Mouse (Mus musculus): Measurements from ENCODE around the gene Vps4b. TPM values are rescaled to one million over a fixed set of nuclear protein-coding genes. Genes with fewer than 3 reads are reported as not detected.

Vps4b gene
- total and polyA plus RNA-seq, 3 experiments, result 5.9 to 30.1 (median 29.8) TPM

GRCm38 (mm10) chr1:106750656-106751055 lies 45.9 kb downstream of the Vps4b start:
- intact Hi-C loops (cut with DNase I), result no loop called here
- Histone ChIP-seq H3K27ac (no peak overlapping the region), H3K27me3 (ENCODE audit: control insufficient read depth, insufficient read depth, low read length) (no peaks in the 10 kb centered on the region), H3K79me2 (replicated peaks; ENCODE audit: control insufficient read depth, insufficient read depth, low read length) (0 out of 2 replicates have a peak, but pooled peaks cover 1% of the 10 kb centered on the region), H3K9ac (ENCODE audit: low read depth, low read length) (no peak overlapping the region), H3K4me1 (ENCODE audit: control insufficient read depth, insufficient read depth, low read length) (peaks cover 3% of the 10 kb centered on the region; the same call in 1 of the 2 replicates), H3K4me3 (no peak overlapping the region), H3K36me3 (ENCODE audit: control insufficient read depth, insufficient read depth, low read length) (peaks cover 9% of the 10 kb centered on the region; the same call in 1 of the 2 replicates)
- DNase-seq, result no peak
- 50% methylated on average over 1 of the region's 1 CpGs for WGBS
- TF ChIP-seq EP300 (IDR thresholded peaks at IDR 0.05; ENCODE audit: insufficient read depth, low read depth, low read length) (no peak), POLR2A (IDR thresholded peaks at IDR 0.05; ENCODE audit: insufficient read depth, low read depth, low read length) (no peak), CTCF (IDR thresholded peaks at IDR 0.05) (no peak)

GRCm38 (mm10) chr1:106748555-106749315 lies 47.8 kb downstream of the Vps4b start:
- WGBS, result 85% methylated on average over 6 of the region's 6 CpGs
- no peaks in the 10 kb centered on the region for H3K27me3 ChIP-seq (ENCODE audit: control insufficient read depth, insufficient read depth, low read length)

GRCm38 (mm10) chr1:106742980-106743379 lies 53.5 kb downstream of the Vps4b start:
- H3K36me3 ChIP-seq (ENCODE audit: control insufficient read depth, insufficient read depth, low read length), result no peaks in the 10 kb centered on the region; the same call in 1 of the 2 replicates
- H3K4me3 ChIP-seq, result no peak overlapping the region
- H3K27me3 ChIP-seq (ENCODE audit: control insufficient read depth, insufficient read depth, low read length), result no peaks in the 10 kb centered on the region
- no peaks in the 10 kb centered on the region for H3K4me1 ChIP-seq (ENCODE audit: control insufficient read depth, insufficient read depth, low read length)
- H3K9ac ChIP-seq (ENCODE audit: low read depth, low read length), result no peak overlapping the region
- intact Hi-C loops (cut with DNase I), result no loop called here
- H3K27ac ChIP-seq, result no peak overlapping the region
- WGBS, result 90% methylated on average over 6 of the region's 6 CpGs
- no peaks in the 10 kb centered on the region for H3K79me2 ChIP-seq (replicated peaks; ENCODE audit: control insufficient read depth, insufficient read depth, low read length)
- TF ChIP-seq CTCF (IDR thresholded peaks at IDR 0.05) (no peak), EP300 (IDR thresholded peaks at IDR 0.05; ENCODE audit: insufficient read depth, low read depth, low read length) (no peak), POLR2A (IDR thresholded peaks at IDR 0.05; ENCODE audit: insufficient read depth, low read depth, low read length) (no peak)
- no peak for DNase-seq

More at GRCm38 (mm10) chr1:106748555-106749315, 47.8 kb downstream of the Vps4b start:
- no peak for TF ChIP-seq CTCF (IDR thresholded peaks at IDR 0.05)
- TF ChIP-seq POLR2A (IDR thresholded peaks at IDR 0.05; ENCODE audit: insufficient read depth, low read depth, low read length), result no peak
- no peak for TF ChIP-seq EP300 (IDR thresholded peaks at IDR 0.05; ENCODE audit: insufficient read depth, low read depth, low read length)
- H3K79me2 ChIP-seq (replicated peaks; ENCODE audit: control insufficient read depth, insufficient read depth, low read length), result 0 out of 2 replicates have a peak, but pooled peaks cover 1% of the 10 kb centered on the region
- peaks cover 3% of the 10 kb centered on the region; the same call in 1 of the 2 replicates for H3K4me1 ChIP-seq (ENCODE audit: control insufficient read depth, insufficient read depth, low read length)
- no peak for DNase-seq
- H3K4me3 ChIP-seq, result no peak overlapping the region
- no peak overlapping the region for H3K27ac ChIP-seq
- peaks cover 9% of the 10 kb centered on the region; the same call in 1 of the 2 replicates for H3K36me3 ChIP-seq (ENCODE audit: control insufficient read depth, insufficient read depth, low read length)
- no peak overlapping the region for H3K9ac ChIP-seq (ENCODE audit: low read depth, low read length)
- intact Hi-C loops (cut with DNase I), result no loop called here

DNA sequence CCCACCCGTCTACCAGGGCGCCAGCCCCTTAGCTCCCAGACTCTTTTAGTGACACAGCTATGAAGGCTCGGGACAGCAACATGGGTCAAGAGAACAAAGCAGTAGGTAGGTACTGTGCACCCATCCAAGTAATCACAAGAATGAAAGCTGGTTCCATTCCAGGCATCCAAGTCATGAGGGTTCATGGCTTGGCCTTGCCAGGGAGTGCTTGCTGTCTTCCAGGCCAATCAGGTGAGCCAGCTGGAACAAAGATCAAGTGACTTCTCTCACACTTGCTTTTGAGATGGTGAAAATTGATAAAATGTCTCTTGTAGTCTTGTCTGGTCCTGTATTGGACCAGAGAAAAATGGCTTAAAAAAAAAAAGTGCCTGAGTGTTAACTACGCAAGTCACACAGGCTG lies 55.8 kb downstream of the Vps4b start:
- H3K36me3 ChIP-seq (ENCODE audit: control insufficient read depth, insufficient read depth, low read length), result no peaks in the 10 kb centered on the region; the same call in 1 of the 2 replicates
- intact Hi-C loops (cut with DNase I), result no loop called here
- 88% methylated on average over 4 of the region's 4 CpGs for WGBS

GRCm38 (mm10) chr1:106739810-106740209 lies 56.7 kb downstream of the Vps4b start:
- TF ChIP-seq POLR2A (IDR thresholded peaks at IDR 0.05; ENCODE audit: insufficient read depth, low read depth, low read length), result no peak
- TF ChIP-seq EP300 (IDR thresholded peaks at IDR 0.05; ENCODE audit: insufficient read depth, low read depth, low read length), result no peak
- no peak for TF ChIP-seq CTCF (IDR thresholded peaks at IDR 0.05)
- no peaks in the 10 kb centered on the region for H3K79me2 ChIP-seq (replicated peaks; ENCODE audit: control insufficient read depth, insufficient read depth, low read length)
- H3K27ac ChIP-seq, result no peak overlapping the region
- H3K4me1 ChIP-seq (ENCODE audit: control insufficient read depth, insufficient read depth, low read length), result no peaks in the 10 kb centered on the region
- intact Hi-C loops (cut with DNase I), result loop anchor here (5.0 kb wide), 2 partner anchors 198 to 313 kb away; no protein-coding TSS in a partner anchor
- H3K4me3 ChIP-seq, result no peak overlapping the region
- H3K36me3 ChIP-seq (ENCODE audit: control insufficient read depth, insufficient read depth, low read length), result no peaks in the 10 kb centered on the region; the same call in 1 of the 2 replicates
- no peak overlapping the region for H3K9ac ChIP-seq (ENCODE audit: low read depth, low read length)
- WGBS, result 92% methylated on average over 5 of the region's 5 CpGs
- no peaks in the 10 kb centered on the region for H3K27me3 ChIP-seq (ENCODE audit: control insufficient read depth, insufficient read depth, low read length)
- no peak for DNase-seq

More for the DNA sequence above, 55.8 kb downstream of the Vps4b start:
- no peak for TF ChIP-seq CTCF (IDR thresholded peaks at IDR 0.05)
- TF ChIP-seq EP300 (IDR thresholded peaks at IDR 0.05; ENCODE audit: insufficient read depth, low read depth, low read length), result no peak
- TF ChIP-seq POLR2A (IDR thresholded peaks at IDR 0.05; ENCODE audit: insufficient read depth, low read depth, low read length), result no peak
- no peaks in the 10 kb centered on the region for H3K27me3 ChIP-seq (ENCODE audit: control insufficient read depth, insufficient read depth, low read length)
- no peaks in the 10 kb centered on the region for H3K4me1 ChIP-seq (ENCODE audit: control insufficient read depth, insufficient read depth, low read length)
- no peak for DNase-seq
- H3K79me2 ChIP-seq (replicated peaks; ENCODE audit: control insufficient read depth, insufficient read depth, low read length), result no peaks in the 10 kb centered on the region
- H3K9ac ChIP-seq (ENCODE audit: low read depth, low read length), result no peak overlapping the region
- H3K4me3 ChIP-seq, result no peak overlapping the region
- no peak overlapping the region for H3K27ac ChIP-seq

GRCm38 (mm10) chr1:106738092-106738491 lies 58.4 kb downstream of the Vps4b start:
- no peaks in the 10 kb centered on the region for H3K27me3 ChIP-seq (ENCODE audit: control insufficient read depth, insufficient read depth, low read length)
- no peak for TF ChIP-seq EP300 (IDR thresholded peaks at IDR 0.05; ENCODE audit: insufficient read depth, low read depth, low read length)
- TF ChIP-seq CTCF (IDR thresholded peaks at IDR 0.05), result peak; percentile 64
- no peak for DNase-seq
- H3K79me2 ChIP-seq (replicated peaks; ENCODE audit: control insufficient read depth, insufficient read depth, low read length), result no peaks in the 10 kb centered on the region
- H3K9ac ChIP-seq (ENCODE audit: low read depth, low read length), result no peak overlapping the region
- no peaks in the 10 kb centered on the region for H3K36me3 ChIP-seq (ENCODE audit: control insufficient read depth, insufficient read depth, low read length)
- no peak overlapping the region for H3K4me3 ChIP-seq
- no peaks in the 10 kb centered on the region for H3K4me1 ChIP-seq (ENCODE audit: control insufficient read depth, insufficient read depth, low read length)
- intact Hi-C loops (cut with DNase I), result loop anchor here (5.0 kb wide), 2 partner anchors 196 to 311 kb away; no protein-coding TSS in a partner anchor
- no peak overlapping the region for H3K27ac ChIP-seq
- WGBS, result 88% methylated on average over 3 of the region's 3 CpGs

All from heart, adult 2 months (tissue).